Mouse (Mus musculus): Measurements from ENCODE around the gene Traf3ip2.

GRCm38 (mm10) chr10:39583718-39584117 is 29.0 kb upstream of the Traf3ip2 start:
- TF ChIP-seq CTCF (IDR thresholded peaks at IDR 0.05; ENCODE audit: borderline replicate concordance, insufficient read depth, low read length), result no peak
- no peak for TF ChIP-seq POLR2A (IDR thresholded peaks at IDR 0.05; ENCODE audit: low read depth, low read length)

Measured in embryonic fibroblast, embryonic 13.5 days (primary cell).